Mouse (Mus musculus) natural killer cell, adult 2 months (primary cell): Measurements from ENCODE around the gene Clgn.
"Not testable (repeated sequence)": the region's sequence is repeated elsewhere in the genome, so short reads cannot be mapped to it uniquely, and the experiment has no call there.

ENCODE experiments used
- DNase-seq, 2 experiments: peaks; one replicate each; pipeline ENCODE4 v3.0.0; 2022; ENCODE audit warnings: low spot score in 2 of 2

Gene Clgn

DNA sequence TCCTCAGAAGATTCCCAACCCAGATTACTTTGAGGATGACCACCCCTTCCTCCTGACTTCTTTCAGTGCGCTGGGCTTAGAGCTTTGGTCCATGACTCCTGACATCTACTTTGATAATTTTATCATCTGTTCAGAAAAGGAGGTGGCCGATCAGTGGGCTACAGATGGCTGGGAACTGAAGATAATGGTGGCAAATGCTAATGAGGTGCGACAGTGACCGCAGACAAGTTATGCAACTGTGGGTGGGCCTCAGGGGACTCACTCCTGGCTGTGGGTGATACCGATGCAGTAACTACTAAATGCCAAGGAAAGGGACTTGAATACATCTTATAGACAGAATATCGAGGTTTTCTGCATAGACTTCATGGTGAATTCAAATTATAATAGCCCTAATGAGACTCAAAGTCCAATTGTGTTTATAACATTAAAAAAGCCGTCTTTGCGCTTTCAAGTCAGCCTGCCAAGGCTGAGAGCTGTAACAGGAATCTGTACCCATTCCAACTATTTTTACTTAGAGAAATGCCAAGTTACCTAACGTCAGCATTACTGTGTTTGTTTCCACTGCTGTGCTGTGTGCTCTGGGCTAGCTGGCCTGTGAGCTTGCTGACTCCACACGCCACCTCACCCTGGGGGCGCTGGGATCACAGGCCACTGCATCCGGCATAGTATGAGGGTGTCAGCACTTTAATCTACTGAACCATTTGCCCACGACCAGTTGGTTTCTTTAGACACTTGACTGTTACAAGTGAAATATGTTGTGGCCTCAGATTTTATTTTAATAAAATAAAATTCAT, 33.6 kb downstream of the Clgn start:
- no peak for DNase-seq

DNA sequence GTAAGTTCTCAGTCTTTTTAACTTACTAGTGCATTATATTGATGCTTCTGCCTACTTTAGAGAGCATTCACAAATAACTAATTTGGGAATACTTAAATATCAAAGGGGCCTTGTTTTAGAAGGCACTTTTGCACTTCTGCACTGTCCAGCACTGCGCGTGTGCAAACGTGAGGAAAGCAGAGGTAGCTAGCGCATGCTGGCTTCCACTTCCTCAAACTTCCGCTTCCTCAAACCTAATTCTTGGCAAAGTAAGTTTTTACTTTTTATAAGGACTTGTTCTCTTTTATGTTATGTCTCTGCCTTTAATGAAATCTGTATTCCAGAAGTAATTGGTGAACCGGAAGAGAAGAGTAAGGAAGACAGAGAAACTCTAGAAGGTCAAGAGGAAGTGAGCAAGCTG, 35.5 kb downstream of the Clgn start:
- no peak for DNase-seq

- no peak for DNase-seq
Measured at GRCm38 (mm10) chr8:83426104-83426759, 36.6 kb downstream of the Clgn start.

DNA sequence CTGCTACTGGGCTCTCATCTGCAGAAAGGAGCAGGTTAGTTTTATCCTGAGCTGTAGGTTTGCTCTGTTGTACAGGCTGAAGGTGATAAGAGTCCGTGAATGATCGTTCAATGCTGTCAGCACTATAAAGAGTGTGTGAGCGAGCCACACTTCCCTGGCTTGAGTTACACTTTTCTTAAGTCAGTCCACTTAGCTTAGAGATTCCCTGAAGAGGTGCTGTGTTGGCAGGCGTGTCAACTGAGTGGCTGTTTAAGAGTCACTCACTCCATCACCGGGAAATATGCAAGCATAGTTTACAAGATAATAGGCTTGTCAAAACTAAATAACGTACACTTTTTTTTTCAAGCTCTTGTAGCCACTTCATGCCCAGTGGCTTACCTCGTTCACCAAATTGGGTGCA, 37.3 kb downstream of the Clgn start:
- no peak for DNase-seq

- not testable (repeated sequence) for DNase-seq
Measured at GRCm38 (mm10) chr8:83428621-83429020, 39.0 kb downstream of the Clgn start.

GRCm38 (mm10) chr8:83429071-83429524, 39.4 kb downstream of the Clgn start:
- DNase-seq: no peak

DNA sequence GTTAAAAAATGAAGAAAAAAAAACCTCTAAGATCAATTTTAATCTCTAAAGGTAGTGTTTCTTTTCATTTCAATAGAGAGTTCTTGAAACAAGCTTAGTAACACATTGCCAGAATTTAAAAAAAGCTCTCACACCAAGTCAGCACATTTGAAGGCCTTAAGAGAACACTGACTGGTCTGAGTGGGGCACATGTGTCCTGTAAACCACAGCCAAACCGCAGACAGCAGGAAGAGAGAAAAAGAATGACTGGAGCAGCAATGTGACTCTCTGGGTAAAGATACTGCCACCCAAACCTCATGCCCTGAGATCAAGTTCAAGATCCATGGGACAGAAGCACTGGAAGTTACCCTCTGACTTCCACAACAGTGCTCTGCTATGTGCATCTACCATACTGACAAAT, 47.4 kb downstream of the Clgn start:
- DNase-seq: no peak

DNA sequence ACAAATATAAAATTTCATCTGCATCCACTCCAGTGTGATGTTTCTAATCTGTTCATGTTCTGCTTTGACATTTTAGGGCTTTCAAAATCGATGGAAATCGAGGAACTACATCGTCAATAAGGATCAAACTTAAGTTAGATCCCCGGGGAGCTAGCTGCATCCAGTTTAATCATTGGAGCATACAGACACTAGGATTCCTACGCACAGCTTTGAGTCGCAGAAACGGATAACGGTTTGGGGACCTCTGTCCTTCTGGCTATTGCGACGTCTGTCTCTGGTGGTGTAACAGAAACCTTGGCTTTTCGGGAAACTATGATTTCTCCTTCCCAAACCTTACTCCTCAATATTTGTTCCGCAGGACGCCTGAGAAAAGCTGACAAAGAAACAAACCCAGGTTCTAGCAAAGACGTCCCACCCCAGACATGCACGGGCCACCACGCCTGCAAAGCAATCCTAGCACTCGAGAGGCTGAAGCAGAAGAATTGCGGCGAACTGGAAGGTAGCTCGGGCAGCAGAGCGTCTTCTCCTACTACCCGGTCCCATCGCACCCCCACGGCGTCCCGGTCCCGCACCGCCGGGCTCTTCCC, 52.1 kb downstream of the Clgn start:
- no peak for DNase-seq

DNA sequence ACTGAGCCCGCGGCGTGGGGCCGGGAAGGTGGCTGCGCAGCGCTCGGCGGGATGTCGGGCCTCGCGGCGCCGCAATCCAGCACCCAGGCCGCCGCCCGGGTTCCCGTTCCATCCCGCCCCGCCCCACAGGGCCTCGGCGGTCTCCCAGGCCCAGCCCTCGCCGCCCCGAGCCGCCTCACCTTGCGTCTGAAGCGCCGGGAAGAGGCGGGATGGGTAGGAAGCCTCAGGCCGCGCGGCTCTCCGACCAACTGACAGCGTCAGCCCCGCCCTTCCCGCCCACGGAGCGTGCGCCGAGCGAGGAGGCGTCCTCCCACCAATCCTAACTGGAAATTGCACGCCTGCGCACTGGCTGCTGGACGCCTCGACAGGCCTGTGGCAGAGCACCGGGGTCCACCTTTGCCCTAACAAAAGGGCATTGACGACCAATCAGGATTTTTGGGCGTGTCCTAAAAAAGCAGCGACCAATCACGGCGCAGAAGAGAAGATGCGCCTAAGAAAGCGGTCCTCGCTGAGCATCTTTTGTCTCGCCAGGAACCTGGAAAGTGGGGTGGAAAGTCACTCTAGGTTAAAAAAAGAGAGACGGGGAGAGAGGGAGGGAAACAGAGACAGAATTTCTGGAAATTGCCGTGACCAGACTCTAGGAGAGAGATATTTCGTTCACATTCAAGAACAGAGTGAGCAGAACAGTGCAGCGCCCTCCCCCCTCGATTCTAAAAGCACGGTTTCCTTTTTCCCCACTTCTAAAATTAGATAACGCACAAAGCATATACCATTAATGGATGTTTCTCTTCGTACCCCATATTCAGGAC, 52.8 kb downstream of the Clgn start:
- DNase-seq: peak; percentile 93 to 95

- DNase-seq: no peak
Measured at GRCm38 (mm10) chr8:83443052-83443400, 53.4 kb downstream of the Clgn start.

DNA sequence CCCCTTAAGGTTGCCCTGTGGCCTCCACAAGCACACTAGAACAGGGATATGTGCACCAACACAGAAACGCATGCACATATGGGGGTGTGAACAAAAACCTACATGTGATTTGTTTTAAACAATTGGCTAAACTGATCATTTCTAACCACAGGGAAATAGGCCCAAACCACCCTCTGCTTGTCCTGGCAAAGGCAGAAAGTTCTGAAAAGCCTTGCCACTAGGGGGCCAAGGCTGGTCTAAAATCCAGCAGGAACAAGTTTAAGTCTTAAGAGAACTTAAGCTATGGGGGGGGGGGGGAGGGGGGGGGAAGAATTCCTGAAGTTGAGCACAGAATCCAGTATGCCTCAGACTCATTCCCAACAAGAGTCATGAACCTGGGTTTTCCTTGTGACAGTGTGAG, 60.3 kb downstream of the Clgn start:
- DNase-seq: no peak

DNA sequence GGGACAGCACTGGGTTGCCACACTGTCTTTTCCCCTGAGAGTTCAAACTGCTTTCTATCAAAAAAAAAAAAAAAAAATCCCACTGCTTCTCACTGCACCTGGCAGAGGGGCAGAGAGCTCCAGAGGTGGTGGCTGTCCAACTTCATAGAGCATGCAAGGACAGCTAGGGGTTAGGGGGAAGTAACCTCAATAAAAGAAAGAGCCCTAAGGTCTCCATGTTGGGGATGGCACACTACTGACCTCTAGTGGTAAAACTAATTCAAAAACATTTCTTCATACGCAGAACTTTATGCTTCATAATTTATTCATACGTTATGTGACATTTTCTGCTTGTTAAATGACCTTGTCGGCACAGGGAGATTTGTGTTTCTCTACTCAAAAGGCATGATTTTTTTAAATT, 61.4 kb downstream of the Clgn start:
- no peak for DNase-seq

GRCm38 (mm10) chr8:83457121-83457520, 67.5 kb downstream of the Clgn start:
- no peak for DNase-seq

DNA sequence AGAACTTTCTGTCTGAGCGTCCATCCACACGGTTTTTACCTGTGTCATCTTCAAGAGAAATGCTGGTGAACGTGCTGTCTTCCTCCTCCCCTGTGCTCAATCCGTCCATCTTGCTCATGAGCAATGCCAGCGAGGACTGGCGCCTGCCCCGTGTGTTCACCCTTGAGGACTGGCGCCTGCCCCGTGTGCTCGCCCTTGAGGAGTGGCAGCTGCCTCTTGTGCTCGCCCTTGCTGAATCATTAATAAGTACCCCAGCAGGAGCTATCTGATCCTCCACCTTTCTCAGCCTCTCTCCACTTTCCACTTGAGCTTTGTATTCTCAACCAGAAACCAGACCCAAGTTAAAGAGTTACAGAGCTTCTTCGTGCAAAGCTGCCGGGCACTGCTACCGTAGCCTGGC, 68.6 kb downstream of the Clgn start, which contains the start of gene Scoc:
Gene Scoc, minus strand, starts transcription at position 170 of the 400 bp plus-strand sequence.
- no peak for DNase-seq

GRCm38 (mm10) chr8:83459606-83460005, 69.9 kb downstream of the Clgn start:
- no peak for DNase-seq
